Mouse (Mus musculus) G1E-ER4 (cell line): Measurements from ENCODE around the gene Zfp385a. TPM values are rescaled to one million over a fixed set of nuclear protein-coding genes. Genes with fewer than 3 reads are reported as not detected.

ENCODE experiments used
- GATA1 ChIP-seq: IDR thresholded peaks from one replicate; pipeline ENCODE4 v1.8.0; 2012; ENCODE audit warnings: low read length, inconsistent platforms
- polyA plus RNA-seq: library from polyadenylated mRNA; stranded (reverse); fragments of >175 nt; gene quantifications from 2 replicates; pipeline ENCODE4 v1.2.3, GENCODE M21; 2012

The Zfp385a gene
- polyA plus RNA-seq, 1 experiment: 673 TPM

DNA sequence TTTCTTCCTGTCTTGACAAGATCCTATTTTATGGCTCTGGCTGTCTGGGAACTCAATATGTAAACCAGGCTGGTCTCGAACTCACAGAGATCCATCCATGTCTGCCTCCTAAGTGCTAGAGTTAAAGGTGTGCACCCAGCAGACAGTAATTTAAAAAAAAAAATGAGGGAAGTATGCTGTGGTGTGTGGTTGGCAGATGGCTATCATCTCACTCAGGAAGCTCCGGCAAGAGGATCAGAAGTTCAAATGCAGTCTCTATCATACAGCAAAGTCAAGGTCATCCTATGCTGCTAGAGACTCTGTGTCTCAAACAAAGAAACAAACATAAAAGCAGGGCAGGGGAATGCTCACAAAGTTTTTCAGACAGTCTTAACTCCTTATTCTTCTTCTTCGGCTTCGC is 71.0 kb downstream of the Zfp385a start:
- no peak for TF ChIP-seq GATA1

DNA sequence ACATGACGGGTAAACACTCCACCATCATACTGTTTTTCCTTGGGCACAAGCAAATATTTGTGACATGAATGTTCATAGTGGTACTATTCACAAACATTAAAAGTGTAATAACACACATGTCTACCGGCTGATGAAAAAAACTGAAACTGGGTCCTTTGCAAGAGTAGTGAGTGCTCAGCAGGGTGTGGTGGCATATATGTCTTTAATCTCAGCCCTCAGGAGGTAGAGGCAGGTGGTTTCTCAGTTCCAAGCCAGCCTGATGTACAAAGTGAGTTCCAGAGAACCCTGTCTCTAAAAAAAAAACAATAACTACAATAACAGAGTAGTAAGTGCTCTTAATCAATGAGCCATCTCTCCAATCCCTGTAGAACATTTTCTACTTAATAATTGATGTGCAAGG is 75.1 kb downstream of the Zfp385a start:
- no peak for TF ChIP-seq GATA1

Other genes with a start within 250 kb of the Zfp385a start
- gene Smug1, start 173.0 kb downstream of the Zfp385a start, polyA plus RNA-seq: 5.6 and 6.0 TPM in 2 replicates
- 3.1 and 4.0 TPM in 2 replicates for gene Cbx5, start 100.3 kb downstream of the Zfp385a start, polyA plus RNA-seq
- gene Hnrnpa1, start 99.7 kb downstream of the Zfp385a start, polyA plus RNA-seq: 83.3 and 173 TPM in 2 replicates
- gene Nfe2, start 81.7 kb downstream of the Zfp385a start, polyA plus RNA-seq: 147 and 163 TPM in 2 replicates
- 80.1 and 98.2 TPM in 2 replicates for gene Copz1, start 67.4 kb downstream of the Zfp385a start, polyA plus RNA-seq
- gene Gpr84, start 29.5 kb downstream of the Zfp385a start, polyA plus RNA-seq: 0.04 TPM in 1 of 2 replicates, not detected in the other
- not detected in 2 replicates for gene Itga5, start 26.7 kb upstream of the Zfp385a start, polyA plus RNA-seq
- gene Gtsf1, start 90.4 kb upstream of the Zfp385a start, polyA plus RNA-seq: not detected in 2 replicates
- not detected in 2 replicates for gene Gtsf2, start 108.4 kb upstream of the Zfp385a start, polyA plus RNA-seq
- 0.79 and 1.1 TPM in 2 replicates for gene Nckap1l, start 113.7 kb upstream of the Zfp385a start, polyA plus RNA-seq
- gene Pde1b, start 162.9 kb upstream of the Zfp385a start, polyA plus RNA-seq: 0.22 and 0.29 TPM in 2 replicates
- gene Ppp1r1a, start 197.9 kb upstream of the Zfp385a start, polyA plus RNA-seq: not detected in 2 replicates
- not detected in 2 replicates for gene Glycam1, start 225.0 kb upstream of the Zfp385a start, polyA plus RNA-seq